Mouse (Mus musculus) heart, embryonic 10.5 days (tissue): ENCODE measurements around the gene Ano8. TPM values are rescaled to one million over a fixed set of nuclear protein-coding genes. Genes with fewer than 3 reads are reported as not detected.
"Not testable (repeated sequence)": the region's sequence is repeated elsewhere in the genome, so short reads cannot be mapped to it uniquely, and the experiment has no call there.

Experiments
- DNase-seq: peaks from one replicate; pipeline ENCODE4 v3.0.0-alpha.2; 2017; ENCODE audit warnings: low spot score
- H3K27ac ChIP-seq: fragments of 300-500 bp; sonication (generic); 2 replicates; pipeline ENCODE4 v1.5.1; 2016; ENCODE audit warnings: mild to moderate bottlenecking
- H3K27me3 ChIP-seq: fragments of 300-500 bp; sonication (generic); 2 replicates; pipeline ENCODE4 v1.6.1; 2016; ENCODE audit warnings: mild to moderate bottlenecking; ENCODE audit not compliant: poor library complexity, insufficient read depth, severe bottlenecking
- H3K36me3 ChIP-seq: fragments of 300-500 bp; sonication (generic); 2 replicates; pipeline ENCODE4 v1.6.1; 2016; ENCODE audit warnings: mild to moderate bottlenecking, moderate library complexity
- H3K4me1 ChIP-seq: fragments of 300-500 bp; sonication (generic); 2 replicates; pipeline ENCODE4 v1.6.1; 2016; ENCODE audit warnings: mild to moderate bottlenecking
- H3K4me3 ChIP-seq: fragments of 300-500 bp; sonication (generic); 2 replicates; pipeline ENCODE4 v1.5.1; 2016; ENCODE audit warnings: mild to moderate bottlenecking, moderate library complexity
- H3K9me3 ChIP-seq: fragments of 300-500 bp; sonication (generic); 2 replicates; pipeline ENCODE4 v1.6.1; 2016; ENCODE audit warnings: mild to moderate bottlenecking, moderate library complexity
- WGBS: fragments of 180-500 bp; shearing (Covaris S2); methylation state at CpG from one replicate; pipeline ENCODE4 v1.1.7; 2016; 5-methylcytosine and 5-hydroxymethylcytosine counted together
- polyA plus RNA-seq: library from polyadenylated mRNA; unstranded; fragments of >200 nt; fragmentation: Nextera tagmentation; extraction: Ambion mirVana; gene quantifications from 2 replicates; pipeline ENCODE4 v1.2.1, GENCODE M21; 2016

Gene Ano8
- 0.73 and 2.7 TPM in 2 replicates for polyA plus RNA-seq

- peak within 1 kb of the TSS; percentile 92 for H3K27ac ChIP-seq
- H3K27me3 ChIP-seq: peaks cover 41% of the 10 kb centered on the region
- peaks cover 20% of the 10 kb centered on the region for H3K36me3 ChIP-seq
- H3K4me1 ChIP-seq: peaks cover 43% of the 10 kb centered on the region
- no peaks in the 10 kb centered on the region for H3K9me3 ChIP-seq
- 5% methylated on average over 58 of the region's 58 CpGs for WGBS
- peak within 1 kb of the TSS; percentile 75 for H3K4me3 ChIP-seq
- peak; percentile 94 for DNase-seq
Observed at GRCm38 (mm10) chr8:71485142-71486135, at the start of gene Ano8. Gene Ano8, minus strand, starts transcription at chr8:71485963.

DNA sequence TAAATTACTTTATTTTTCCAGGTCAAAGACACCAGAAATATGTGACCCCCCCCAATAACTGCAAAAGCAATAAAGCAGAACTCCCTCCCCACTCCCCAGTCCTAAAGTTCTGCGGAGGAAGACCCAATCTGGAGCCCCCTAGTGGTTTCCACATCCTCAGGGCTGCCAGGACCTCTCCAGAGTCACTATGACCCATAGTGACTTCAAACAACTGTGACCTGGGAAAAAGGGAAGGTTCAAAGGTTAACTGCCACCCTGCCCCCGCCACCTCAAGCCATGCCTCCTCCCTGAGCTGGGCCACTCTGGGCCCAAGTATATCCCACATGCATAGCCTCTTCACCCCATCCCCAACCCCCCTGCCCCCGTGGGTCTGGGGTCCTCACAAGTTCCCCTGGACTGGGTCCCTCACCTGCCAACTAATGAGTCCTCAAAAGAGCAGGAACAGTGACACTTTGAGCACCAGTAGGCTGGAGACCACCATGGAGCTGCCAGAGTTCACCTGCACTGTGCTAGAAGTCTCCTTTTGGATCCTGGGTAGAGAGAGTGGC is 48.6 kb upstream of the Ano8 start:
- Histone ChIP-seq H3K4me1 (peaks cover 27% of the 10 kb centered on the region), H3K9me3 (no peaks in the 10 kb centered on the region)
- WGBS: 40% methylated on average over 3 of the region's 3 CpGs

DNA sequence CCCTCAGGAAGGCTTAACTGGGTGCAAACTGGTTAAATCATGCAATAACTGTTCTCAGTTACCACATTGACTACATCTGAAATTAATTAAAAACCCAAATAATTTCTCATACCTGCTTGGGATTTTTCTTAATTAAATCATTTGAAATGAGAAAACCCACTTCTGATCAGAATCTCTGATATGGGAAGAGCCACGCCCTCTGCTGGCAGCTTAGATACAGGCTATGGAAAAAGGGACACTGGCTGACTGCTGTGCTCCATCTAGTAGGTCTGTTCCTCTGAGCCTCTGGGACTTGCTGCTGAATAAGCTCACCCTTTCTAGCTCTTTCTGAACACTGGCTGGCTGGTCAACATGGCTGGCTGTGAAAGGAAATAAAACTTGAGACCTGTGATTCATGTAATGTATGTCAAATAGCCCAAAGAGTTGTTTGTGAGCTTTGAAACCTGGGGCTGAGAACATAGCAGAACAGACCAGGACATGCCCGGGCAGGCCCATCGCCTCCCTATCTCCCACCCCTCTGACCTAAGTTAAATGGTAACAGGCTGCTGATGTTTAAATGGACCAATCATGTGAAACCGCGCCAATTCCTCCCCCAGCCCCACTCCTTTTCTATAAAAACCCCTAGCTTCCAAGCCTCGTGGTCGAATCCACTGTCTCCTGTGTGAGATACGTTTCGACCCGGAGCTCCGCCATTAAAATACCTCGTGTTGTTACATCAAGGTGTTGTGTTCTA is 45.1 kb upstream of the Ano8 start:
- Histone ChIP-seq H3K27me3 (peaks cover 23% of the 10 kb centered on the region), H3K4me1 (peaks cover 36% of the 10 kb centered on the region)
- 70% methylated on average over 6 of the region's 12 CpGs for WGBS
- H3K36me3 ChIP-seq, DNase-seq, H3K27ac ChIP-seq, H3K4me3 ChIP-seq, H3K9me3 ChIP-seq: not testable (repeated sequence)

More for the DNA sequence above, 48.6 kb upstream of the Ano8 start:
- no peak for DNase-seq
- H3K4me3 ChIP-seq: no peak overlapping the region
- H3K27me3 ChIP-seq: peaks cover 17% of the 10 kb centered on the region
- H3K36me3 ChIP-seq: no peaks in the 10 kb centered on the region
- H3K27ac ChIP-seq: no peak overlapping the region

DNA sequence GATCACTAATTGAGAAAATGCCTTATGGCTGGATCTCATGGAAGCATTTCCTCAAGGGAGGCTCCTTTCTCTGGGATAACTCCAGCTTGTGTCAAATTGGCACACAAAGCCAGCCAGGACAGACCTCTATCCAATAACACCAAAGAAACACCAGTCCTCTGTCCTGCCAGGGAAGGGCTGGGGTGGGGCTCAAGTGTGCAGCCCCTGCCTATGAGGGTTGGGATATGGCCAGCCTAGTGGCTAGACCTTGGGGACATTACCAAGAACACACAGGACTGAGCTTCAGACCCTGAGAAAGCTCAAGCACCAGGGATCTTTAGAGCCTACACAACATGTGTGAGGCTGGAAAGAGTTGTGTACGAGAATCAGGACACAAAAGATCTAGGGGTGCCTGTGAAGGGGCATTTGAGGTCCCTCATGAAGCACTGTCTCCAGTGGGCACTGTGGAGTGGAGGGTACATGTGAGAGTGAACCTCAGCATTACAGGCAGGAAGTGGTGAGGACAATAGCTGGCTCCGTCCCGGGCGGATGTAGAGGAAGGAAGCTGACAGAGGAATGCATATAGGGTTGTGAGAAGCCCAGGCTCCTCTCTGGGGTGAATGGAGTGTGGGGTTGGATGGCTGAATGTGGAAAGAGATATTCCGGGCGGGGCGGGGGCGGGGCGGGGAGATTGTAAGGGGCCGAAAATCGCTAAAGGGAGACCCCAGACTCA is 42.8 kb upstream of the Ano8 start:
- Histone ChIP-seq H3K4me1 (peaks cover 37% of the 10 kb centered on the region), H3K27me3 (peaks cover 40% of the 10 kb centered on the region), H3K9me3 (no peaks in the 10 kb centered on the region), H3K27ac (peak overlapping the region; percentile 82), H3K36me3 (no peaks in the 10 kb centered on the region), H3K4me3 (0 out of 2 replicates have a peak overlapping the region, but pooled peaks have one; percentile 1)
- 66% methylated on average over 11 of the region's 11 CpGs for WGBS
- DNase-seq: no peak

DNA sequence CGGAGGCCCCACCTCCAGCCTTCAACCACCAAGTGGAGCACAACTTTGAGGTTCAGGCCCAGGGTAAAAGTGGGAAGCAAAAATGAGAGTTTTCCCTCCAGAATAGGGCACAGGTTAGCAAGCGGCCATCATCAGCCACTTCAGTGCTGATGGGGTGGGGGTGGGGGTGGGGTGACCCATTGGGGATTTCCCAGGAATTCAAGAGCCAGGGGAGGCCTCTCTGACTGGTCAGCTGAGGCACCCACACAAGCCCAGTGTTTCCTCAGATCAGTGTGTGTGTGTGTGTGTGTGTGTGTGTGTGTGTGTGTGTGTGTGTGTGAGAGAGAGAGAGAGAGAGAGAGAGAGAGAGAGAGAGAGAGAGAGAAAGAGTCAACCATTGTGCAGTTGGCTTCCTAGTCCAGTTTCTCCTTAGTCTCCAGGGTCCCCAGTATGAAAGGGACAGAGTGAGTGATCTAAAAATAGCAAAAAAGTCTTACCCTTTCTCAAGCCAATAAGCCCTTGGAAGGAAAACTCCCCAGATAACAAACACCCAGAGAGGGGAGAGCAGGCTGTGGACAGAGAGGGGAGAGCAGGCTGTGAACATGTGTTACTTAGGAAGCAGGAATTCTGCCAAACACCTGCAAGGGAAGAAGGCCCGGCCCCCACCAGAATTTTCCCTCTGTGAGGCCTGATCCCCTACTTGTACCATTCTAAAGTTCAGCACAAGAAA is 41.6 kb upstream of the Ano8 start:
- Histone ChIP-seq H3K9me3 (no peaks in the 10 kb centered on the region), H3K36me3 (no peaks in the 10 kb centered on the region), H3K4me3 (no peak overlapping the region), H3K4me1 (peaks cover 40% of the 10 kb centered on the region), H3K27me3 (peaks cover 49% of the 10 kb centered on the region), H3K27ac (peak overlapping the region; percentile 72)
- WGBS: 29% methylated on average over 3 of the region's 3 CpGs
- DNase-seq: no peak

GRCm38 (mm10) chr8:71526272-71526671 is 40.5 kb upstream of the Ano8 start:
- Histone ChIP-seq H3K9me3 (no peaks in the 10 kb centered on the region), H3K36me3 (no peaks in the 10 kb centered on the region), H3K4me1 (peaks cover 50% of the 10 kb centered on the region), H3K4me3 (no peak overlapping the region), H3K27ac (peak overlapping the region; percentile 84), H3K27me3 (peaks cover 51% of the 10 kb centered on the region)
- DNase-seq: no peak
- WGBS: 4% methylated on average over 6 of the region's 6 CpGs

GRCm38 (mm10) chr8:71525226-71526050 is 39.7 kb upstream of the Ano8 start, which contains the start of gene Ccdc194:
Gene Ccdc194, minus strand, starts transcription at chr8:71525711.
- WGBS: 6% methylated on average over 46 of the region's 46 CpGs
- H3K27ac ChIP-seq: peak within 1 kb of the TSS; percentile 84
- no peak for DNase-seq
- peaks cover 52% of the 10 kb centered on the region for H3K4me1 ChIP-seq
- H3K36me3 ChIP-seq: no peaks in the 10 kb centered on the region
- H3K9me3 ChIP-seq: no peaks in the 10 kb centered on the region
- H3K27me3 ChIP-seq: peaks cover 55% of the 10 kb centered on the region
- H3K4me3 ChIP-seq: peak within 1 kb of the TSS; percentile 54

- Histone ChIP-seq H3K27me3 (peaks cover 45% of the 10 kb centered on the region), H3K4me1 (peaks cover 42% of the 10 kb centered on the region), H3K27ac (peak overlapping the region; percentile 22; the same call in 1 of the 2 replicates), H3K36me3 (no peaks in the 10 kb centered on the region), H3K9me3 (no peaks in the 10 kb centered on the region), H3K4me3 (peak overlapping the region; percentile 27; the same call in 1 of the 2 replicates)
- 6% methylated on average over 17 of the region's 17 CpGs for WGBS
- DNase-seq: peak; percentile 96
Observed at GRCm38 (mm10) chr8:71521634-71522033, 35.9 kb upstream of the Ano8 start.

- not testable (repeated sequence) for H3K4me3 ChIP-seq, H3K36me3 ChIP-seq, DNase-seq, H3K9me3 ChIP-seq, H3K27ac ChIP-seq
- H3K27me3 ChIP-seq: peaks cover 21% of the 10 kb centered on the region; the same call in 1 of the 2 replicates
- H3K4me1 ChIP-seq: peaks cover 27% of the 10 kb centered on the region
- WGBS: 41% methylated on average over 10 of the region's 10 CpGs
Observed at GRCm38 (mm10) chr8:71519037-71519825, 33.5 kb upstream of the Ano8 start.

- Histone ChIP-seq H3K36me3 (no peaks in the 10 kb centered on the region), H3K27me3 (0 out of 2 replicates have a peak, but pooled peaks cover 9% of the 10 kb centered on the region), H3K4me3 (no peak overlapping the region), H3K9me3 (no peaks in the 10 kb centered on the region), H3K27ac (peak overlapping the region; percentile 38; the same call in 1 of the 2 replicates), H3K4me1 (peaks cover 28% of the 10 kb centered on the region)
- WGBS: 14% methylated on average over 6 of the region's 6 CpGs
- DNase-seq: no peak
Observed at GRCm38 (mm10) chr8:71516786-71517185, 31.0 kb upstream of the Ano8 start.
